Mouse (Mus musculus): ENCODE measurements around the gene Acrv1.
A peak's percentile ranks its signal among the peaks of the same experiment; 100 is the strongest.
"Not testable (repeated sequence)": the region's sequence is repeated elsewhere in the genome, so short reads cannot be mapped to it uniquely, and the experiment has no call there.

Gene Acrv1

DNA sequence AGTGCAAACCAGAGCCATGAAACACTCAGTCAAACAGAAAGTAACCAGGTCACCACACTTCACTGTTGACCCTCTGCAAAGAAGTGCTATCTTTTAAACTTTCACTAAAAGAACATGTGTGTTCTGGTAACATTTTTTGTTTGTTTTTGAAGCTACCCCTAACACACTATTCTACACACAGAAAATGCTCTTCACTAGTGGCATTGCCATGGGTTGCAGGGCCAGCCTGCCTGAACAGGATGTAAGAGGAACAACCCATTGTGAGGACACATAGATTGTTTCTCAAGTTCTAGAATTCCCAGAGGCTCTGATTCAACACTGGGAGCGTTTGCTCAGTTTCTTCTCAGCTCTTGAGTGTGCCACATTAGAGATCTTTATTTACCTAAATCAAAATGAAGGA, at the start of gene Acrv1:
Acrv1 (plus strand) TSS at position 301 of the 400 bp plus-strand sequence.
- DNase-seq (ENCODE audit: low read depth, low spot score) = no peak

DNA sequence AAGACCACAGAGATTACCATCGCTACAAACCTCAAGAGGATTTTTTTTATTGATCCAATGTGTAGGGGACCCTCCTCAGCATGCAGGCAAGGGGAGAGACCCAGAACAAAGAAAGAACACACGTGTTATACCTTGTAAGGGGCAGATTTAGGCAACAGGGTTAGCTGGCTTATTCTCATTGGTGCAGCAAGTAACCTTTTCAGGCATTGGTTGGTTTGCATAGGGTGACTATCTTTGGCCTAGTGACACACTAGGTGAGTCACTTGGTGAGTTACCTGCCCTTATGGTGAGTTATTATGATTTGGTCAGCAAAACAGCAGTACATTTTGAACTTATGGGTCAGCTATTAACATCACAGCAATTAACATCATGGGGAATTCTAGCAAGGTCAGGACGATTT, 49.7 kb upstream of the Acrv1 start, which contains the start of gene A630095E13Rik:
A630095E13Rik (minus strand) TSS at position 101 of the 400 bp plus-strand sequence.
- not testable (repeated sequence) for DNase-seq (ENCODE audit: low read depth, low spot score)

DNA sequence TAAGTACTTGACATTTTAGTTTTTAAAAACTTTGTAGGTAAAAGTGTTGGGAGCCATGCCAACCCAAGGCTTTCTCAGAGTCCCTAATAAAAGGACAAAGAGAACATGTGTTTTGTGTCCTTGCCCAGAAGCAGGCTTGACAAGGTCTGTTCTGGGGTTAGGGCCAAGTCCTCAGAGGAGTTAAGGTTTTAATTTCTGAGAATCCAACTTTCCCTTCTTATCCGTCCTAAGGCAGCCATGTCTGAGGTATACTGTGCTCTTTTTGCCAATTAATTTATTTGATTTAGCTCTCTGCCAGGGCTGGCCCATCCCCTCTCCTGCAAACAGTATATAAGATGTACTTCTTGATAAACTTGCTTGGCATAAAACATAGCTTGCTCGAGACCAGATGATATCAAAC, 11.6 kb upstream of the Acrv1 start:
- DNase-seq (ENCODE audit: low read depth, low spot score) = no peak

DNA sequence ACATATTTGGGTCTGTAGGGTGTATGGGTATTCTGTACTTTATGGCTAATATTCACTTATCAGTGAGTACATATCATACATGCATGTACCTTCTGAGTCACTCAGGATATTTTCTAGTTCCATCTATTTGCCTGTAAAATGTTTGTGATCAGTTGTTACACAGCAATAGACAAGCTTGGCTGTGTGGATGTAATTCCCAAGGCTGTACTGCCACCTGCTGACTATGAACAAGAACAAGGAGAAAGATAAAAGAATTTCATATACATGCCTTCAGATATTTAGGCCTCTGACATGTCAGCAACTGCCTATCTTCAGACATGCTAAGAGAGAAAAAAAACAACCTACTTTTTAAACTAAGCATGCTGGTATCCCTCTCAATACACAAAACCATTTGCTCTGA, 5.7 kb upstream of the Acrv1 start:
- DNase-seq (ENCODE audit: low read depth, low spot score) = no peak

DNA sequence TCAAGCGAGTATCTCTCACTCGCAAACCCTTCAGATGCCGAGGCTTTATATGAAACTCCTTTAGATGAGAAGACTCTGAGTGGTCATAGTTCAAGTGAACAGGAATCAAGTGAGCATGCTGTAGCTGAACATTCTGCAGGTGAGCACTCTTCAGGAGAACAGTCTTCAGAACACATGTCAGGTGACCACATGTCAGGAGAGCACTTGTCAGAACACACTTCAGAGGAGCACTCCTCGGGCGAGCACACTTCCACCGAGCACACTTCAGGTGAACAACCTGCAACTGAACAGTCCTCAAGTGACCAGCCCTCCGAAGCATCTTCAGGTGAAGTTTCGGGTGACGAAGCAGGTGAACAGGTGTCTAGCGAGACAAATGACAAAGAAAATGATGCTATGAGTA, 1.3 kb downstream of the Acrv1 start:
- no peak for DNase-seq (ENCODE audit: low read depth, low spot score)

DNA sequence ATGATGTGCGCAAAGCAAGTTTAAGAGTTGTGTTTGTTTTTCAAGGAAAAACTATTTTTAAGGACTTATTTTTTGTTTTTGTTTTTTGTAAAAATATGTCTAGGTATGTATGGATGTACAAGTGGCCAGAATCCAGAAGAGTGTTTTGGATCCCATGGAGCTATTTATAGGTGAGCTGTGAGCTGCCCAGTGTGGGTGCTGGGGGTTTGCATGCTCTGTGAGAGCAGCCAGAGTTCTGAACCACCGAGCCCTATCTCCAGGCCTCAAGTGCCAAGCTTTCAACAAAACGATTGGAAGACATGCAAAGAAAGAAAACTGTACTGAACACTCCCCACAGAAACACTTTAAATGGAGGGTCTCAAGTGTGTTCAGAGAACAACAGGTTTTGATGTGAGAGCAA, 12.9 kb downstream of the Acrv1 start:
- DNase-seq (ENCODE audit: low read depth, low spot score) = no peak

DNA sequence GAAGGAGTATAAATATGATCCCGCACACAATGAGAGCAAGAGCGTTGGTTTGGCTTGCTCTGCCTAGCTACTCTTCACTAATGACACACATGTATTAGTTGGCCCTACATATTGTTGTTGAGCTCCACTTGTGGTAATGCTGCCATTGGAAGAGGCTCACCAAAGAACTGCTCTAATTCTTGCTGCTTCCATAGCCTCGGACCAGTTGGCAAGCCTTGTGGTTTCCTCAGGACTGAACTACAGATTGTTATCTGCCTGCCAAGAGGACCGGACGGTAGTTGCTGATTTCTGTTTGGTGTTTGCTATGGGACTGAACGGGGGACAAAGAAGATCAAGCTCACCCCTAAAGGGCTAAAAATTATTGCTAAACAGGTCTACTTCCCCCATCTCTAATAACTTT, 14.3 kb downstream of the Acrv1 start:
- DNase-seq (ENCODE audit: low read depth, low spot score) = no peak

DNA sequence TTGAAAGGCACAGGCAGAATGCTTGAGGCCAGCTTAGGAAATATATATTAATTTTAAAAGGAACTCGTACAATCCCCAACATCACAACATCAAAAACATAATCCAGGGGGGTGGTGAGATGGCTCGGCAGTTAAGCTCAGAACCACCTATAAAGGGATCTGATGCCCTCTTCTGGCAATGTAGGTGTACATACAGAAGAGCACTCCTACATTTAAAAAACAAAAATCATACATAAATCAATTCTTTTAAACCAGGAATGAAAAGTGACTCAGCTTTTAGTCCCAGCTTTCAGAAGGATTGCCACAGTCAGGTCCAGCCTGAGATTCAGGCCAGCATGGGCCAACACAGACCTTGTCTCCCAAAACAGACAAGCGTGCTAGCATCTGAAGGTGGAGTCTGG, 23.6 kb downstream of the Acrv1 start:
- peak; percentile 11 for DNase-seq (ENCODE audit: low read depth, low spot score)

DNA sequence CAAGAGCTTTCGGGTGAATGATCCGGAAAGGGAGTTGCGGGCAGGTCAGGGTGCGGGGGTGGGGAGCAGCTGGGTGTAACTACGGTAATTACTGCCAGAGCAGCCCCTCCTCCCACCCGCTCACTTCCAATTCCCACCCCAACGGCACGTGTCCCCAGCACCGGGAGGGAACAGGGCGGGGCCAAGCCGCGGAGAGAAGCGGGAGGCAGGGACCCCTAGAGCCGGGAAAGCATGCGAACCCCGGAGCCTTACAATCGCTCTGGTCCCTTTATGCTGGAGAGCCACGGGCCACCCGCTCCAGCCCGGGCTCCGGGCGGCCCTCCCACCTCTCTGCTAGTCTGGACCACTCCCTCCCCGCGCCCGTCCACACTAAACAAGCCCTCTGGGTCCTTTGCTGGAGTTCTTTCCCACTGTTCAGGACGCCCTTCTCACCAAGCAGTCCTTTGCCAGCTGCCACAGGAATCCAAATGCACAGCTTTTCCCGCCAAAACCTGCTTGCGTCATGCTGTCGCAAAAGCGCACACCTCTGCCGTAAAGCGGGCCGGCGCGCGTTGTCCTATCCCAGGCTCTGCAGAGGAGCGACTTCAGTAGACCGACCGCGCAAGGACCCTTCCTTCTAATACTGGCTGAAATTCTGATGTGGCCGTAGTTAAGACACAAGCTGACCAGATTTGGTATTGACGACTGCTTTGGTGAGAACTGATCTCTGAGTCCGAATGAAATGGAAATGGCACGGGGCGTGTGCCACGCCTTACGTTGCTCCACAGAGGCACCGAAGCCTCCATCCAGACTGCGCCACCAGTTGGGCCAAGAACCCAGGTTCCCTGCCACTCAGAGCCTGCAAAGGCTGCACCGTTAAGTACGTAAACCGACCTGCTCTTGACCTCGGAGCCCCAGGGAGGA, 33.4 kb downstream of the Acrv1 start:
- peak; percentile 92 for DNase-seq (ENCODE audit: low read depth, low spot score)

DNA sequence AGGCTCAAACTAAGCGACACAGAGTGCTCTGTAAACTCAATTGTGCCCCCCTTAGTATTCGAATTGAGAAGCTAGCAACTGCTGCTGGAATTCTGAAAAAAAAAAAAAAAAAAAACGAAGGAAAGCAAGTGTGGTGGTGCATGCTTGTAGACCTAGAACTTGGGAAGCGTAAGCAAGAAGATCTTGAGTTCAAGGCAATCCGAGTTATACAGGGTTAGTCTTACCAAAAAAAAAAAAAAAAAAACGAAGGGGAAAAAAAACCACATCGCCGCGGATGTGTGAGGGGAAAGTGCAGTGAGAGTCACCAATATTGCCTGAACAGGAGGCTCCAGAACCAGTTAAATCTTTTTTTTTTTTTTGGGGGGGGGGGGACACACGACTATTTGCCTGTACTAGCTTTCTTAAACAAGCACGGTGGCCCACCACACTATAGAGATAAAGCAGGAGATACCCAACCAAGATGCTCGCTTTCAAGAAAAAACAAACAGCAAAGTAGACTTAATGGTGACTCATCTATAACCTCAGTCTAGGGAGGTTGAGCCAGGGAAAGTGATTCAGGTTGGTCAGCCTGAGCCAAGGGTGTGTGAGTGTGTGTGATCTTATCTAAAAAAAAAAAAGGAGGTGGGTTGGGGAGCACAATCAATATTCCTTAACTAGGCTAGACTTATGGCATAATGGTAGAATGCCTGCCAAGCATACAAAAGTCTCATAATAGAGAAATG, 34.2 kb downstream of the Acrv1 start, which contains the start of gene Chek1:
Chek1 (minus strand) TSS at position 32 of the 722 bp plus-strand sequence.
- DNase-seq (ENCODE audit: low read depth, low spot score) = peak; percentile 21

Data from CD4-positive, CD25-positive, alpha-beta regulatory T cell, adult 2 months (primary cell).